In the genomic region with DNA sequence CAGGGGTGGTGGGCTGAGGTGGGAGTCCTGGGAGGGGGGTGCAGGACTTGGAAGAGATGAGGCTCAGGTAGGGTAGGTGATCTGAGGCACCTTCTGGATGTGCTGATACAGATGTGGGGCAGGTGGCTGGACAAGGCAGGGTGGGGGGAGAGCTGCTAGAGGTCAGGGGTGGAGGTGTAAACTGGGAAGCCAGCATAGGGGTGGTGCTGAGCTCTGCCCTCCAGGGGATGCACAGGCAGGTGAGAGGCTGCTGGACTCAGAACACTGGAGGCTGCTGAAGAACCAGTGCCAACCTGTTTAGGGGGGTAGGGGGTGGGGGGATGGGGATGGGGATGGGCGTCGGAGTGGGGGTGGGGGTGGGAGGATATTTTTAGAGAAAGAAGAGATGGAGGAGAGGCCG, we compare ENCODE assay signal across 17 mouse cellular contexts. TPM values are rescaled to one million over a fixed set of nuclear protein-coding genes. Genes with fewer than 3 reads are reported as not detected.
"Had no signal": no experiment of that assay in that cellular context is flagged by ENCODE, and none has a peak within 500 bp of the region (broad histone marks: within the 10 kb centered on the region; RNA-seq: fewer than 3 reads in every experiment).

No protein-coding gene starts in this region.

- H3K9ac ChIP-seq: neural tube, embryonic 13.5 days; neural tube, embryonic 15.5 days; stomach, embryonic 15.5 days had no signal

- H3K27ac ChIP-seq: neural tube, embryonic 13.5 days; neural tube, embryonic 15.5 days; stomach, embryonic 15.5 days; stomach, postnatal 0 days had no signal

- DNase-seq: retina, postnatal 1 day; right cerebral cortex, adult 18-20 months; right cerebral cortex, postnatal 14 days; right cerebral cortex, postnatal 25 days; right cerebral cortex, postnatal 4 days; spleen, adult 18-20 months; thymus, adult 18-20 months; thymus, adult 2 months; thymus, postnatal 14 days; thymus, postnatal 25 days; thymus, postnatal 36 days; thymus, postnatal 4 days had no signal

- H3K36me3 ChIP-seq: neural tube, embryonic 13.5 days; neural tube, embryonic 15.5 days; stomach, embryonic 15.5 days had no signal

- H3K9me3 ChIP-seq: neural tube, embryonic 13.5 days; neural tube, embryonic 15.5 days; stomach, embryonic 15.5 days had no signal

- H3K4me3 ChIP-seq: neural tube, embryonic 13.5 days; neural tube, embryonic 15.5 days; stomach, embryonic 15.5 days had no signal

- H3K4me2 ChIP-seq: neural tube, embryonic 13.5 days; neural tube, embryonic 15.5 days; stomach, embryonic 15.5 days had no signal

RNA-seq across cellular contexts. Expression of gene Kctd15, which starts 14.2 kb away (rescaled TPM):
- total RNA-seq: neutrophil, adult 5-6 weeks had no signal
